In genomic region chr4:117540571-117540970, GRCm38 (mm10) we compare ENCODE assay signal across 15 mouse cellular contexts.
"Had no signal": no experiment of that assay in that cellular context is flagged by ENCODE, and none has a peak within 500 bp of the region (broad histone marks: within the 10 kb centered on the region; RNA-seq: fewer than 3 reads in every experiment).

No protein-coding gene starts in this region.

- H3K4me3 ChIP-seq: intestine, embryonic 15.5 days; liver, embryonic 13.5 days had no signal

- DNase-seq: liver, embryonic 13.5 days; lung, adult 2 months; lung, postnatal 14 days; lung, postnatal 4 days; midbrain, embryonic 14.5 days; right cerebral cortex, adult 18-20 months; right cerebral cortex, postnatal 14 days; right cerebral cortex, postnatal 4 days; thymus, adult 2 months; thymus, postnatal 14 days; thymus, postnatal 4 days had no signal

- H3K9me3 ChIP-seq: intestine, embryonic 15.5 days; liver, embryonic 13.5 days had no signal

- H3K4me2 ChIP-seq: intestine, embryonic 15.5 days; liver, embryonic 13.5 days; midbrain, embryonic 11.5 days had no signal

- ATAC-seq: intestine, embryonic 15.5 days had no signal

- H3K9ac ChIP-seq: intestine, embryonic 15.5 days; liver, embryonic 13.5 days had no signal

- H3K36me3 ChIP-seq: intestine, embryonic 15.5 days; liver, embryonic 13.5 days had no signal

- H3K27ac ChIP-seq: intestine, embryonic 15.5 days; kidney, postnatal 0 days; liver, embryonic 13.5 days; stomach, postnatal 0 days had no signal

- H3K4me1 ChIP-seq: intestine, embryonic 15.5 days; liver, embryonic 13.5 days had no signal

- H3K27me3 ChIP-seq: intestine, embryonic 15.5 days had no signal
